15 mouse cellular contexts compared by ENCODE assay signal in the genomic region with DNA sequence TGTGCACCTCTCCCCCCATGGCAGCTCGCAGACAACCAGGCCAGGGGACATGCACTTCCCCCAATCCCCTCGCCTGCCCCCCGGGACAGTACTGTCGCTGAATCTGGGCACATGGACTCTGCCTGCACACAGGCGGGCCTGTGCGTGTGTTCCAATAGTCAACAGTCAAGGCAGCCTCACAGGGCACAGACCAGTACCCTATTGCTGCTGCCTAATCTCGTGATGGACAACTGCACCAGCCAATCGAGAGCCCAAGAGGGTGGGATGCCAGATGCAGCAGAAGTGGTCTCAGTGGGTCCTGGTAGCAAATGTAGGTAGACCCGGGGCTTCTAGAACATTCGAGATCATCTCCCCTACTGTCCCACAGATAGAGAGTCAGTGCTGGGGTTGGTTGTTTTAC.
A peak's percentile ranks its signal among the peaks of the same experiment; 100 is the strongest.
DNase-seq lines count a peak whose midpoint lies in the region; ATAC-seq and TF ChIP-seq lines count a peak whose summit lies in the region.
"Had no signal": no experiment of that assay in that cellular context is flagged by ENCODE, and none has a peak within 500 bp of the region (broad histone marks: within the 10 kb centered on the region; RNA-seq: fewer than 3 reads in every experiment).

No protein-coding gene starts in this region.

- peak; percentile 46 for DNase-seq in forebrain, embryonic 14.5 days (ENCODE audit: low spot score)
- no peak for DNase-seq in forebrain, embryonic 10.5 days (ENCODE audit: extremely low spot score, low spot score)
- peak; percentile 41 for DNase-seq in kidney, postnatal 10 days
- DNase-seq in kidney, postnatal 14 days: no peak
- peak; percentile 70 for DNase-seq in ES-E14 (ENCODE audit: low read depth, low spot score)
- DNase-seq in urinary bladder, adult 2 months (ENCODE audit: low spot score): no peak
- DNase-seq: embryo, embryonic 11 days; lung, postnatal 10 days had no signal

- H3K27me3 ChIP-seq in forebrain, embryonic 14.5 days (replicated peaks; ENCODE audit: control insufficient read depth, insufficient read depth, low read length): 0 out of 2 replicates have a peak, but pooled peaks cover 3% of the 10 kb centered on the region
- peaks cover 65% of the 10 kb centered on the region for H3K27me3 ChIP-seq in forebrain, embryonic 10.5 days (ENCODE audit: poor library complexity, severe bottlenecking)
- peaks cover 11% of the 10 kb centered on the region for H3K27me3 ChIP-seq in embryonic facial prominence, embryonic 12.5 days
- peaks cover 21% of the 10 kb centered on the region for H3K27me3 ChIP-seq in heart, embryonic 12.5 days (replicated peaks)
- H3K27me3 ChIP-seq: Patski had no signal

- no peak overlapping the region for H3K27ac ChIP-seq in forebrain, embryonic 14.5 days (ENCODE audit: low read depth, low read length)
- no peak overlapping the region for H3K27ac ChIP-seq in forebrain, embryonic 10.5 days
- H3K27ac ChIP-seq in ES-E14 (ENCODE audit: insufficient read depth, low read depth, low read length, poor library complexity, severe bottlenecking): no peak overlapping the region
- no peak overlapping the region for H3K27ac ChIP-seq in embryonic facial prominence, embryonic 12.5 days
- no peak overlapping the region for H3K27ac ChIP-seq in heart, embryonic 12.5 days (ENCODE audit: poor library complexity, severe bottlenecking)
- H3K27ac ChIP-seq: intestine, embryonic 15.5 days; layer of hippocampus, adult 2 months; liver, embryonic 15.5 days; neural tube, embryonic 13.5 days had no signal

- in situ Hi-C loops in ES-E14 (cut with MboI; ENCODE audit: low sequenced_read_pairs in 2 of 2, unreplicated experiment in 2 of 2): loop anchor here in 1 of 2 experiments (25.0 kb wide), 1 partner anchor 425 kb away; a partner anchor contains a TSS

- H3K4me2 ChIP-seq in forebrain, embryonic 14.5 days (ENCODE audit: low read length): no peak overlapping the region
- no peak overlapping the region for H3K4me2 ChIP-seq in embryonic facial prominence, embryonic 12.5 days (replicated peaks)
- H3K4me2 ChIP-seq in heart, embryonic 12.5 days: no peak overlapping the region
- H3K4me2 ChIP-seq: intestine, embryonic 15.5 days; liver, embryonic 15.5 days; neural tube, embryonic 13.5 days had no signal

- WGBS in forebrain, embryonic 14.5 days: 74% methylated on average over 10 of the region's 10 CpGs
- 81% methylated on average over 10 of the region's 10 CpGs for WGBS in forebrain, embryonic 10.5 days
- 77% methylated on average over 10 of the region's 10 CpGs for WGBS in embryonic facial prominence, embryonic 12.5 days
- WGBS in heart, embryonic 12.5 days: 73% methylated on average over 10 of the region's 10 CpGs

- ATAC-seq in forebrain, embryonic 14.5 days: no peak
- ATAC-seq in embryonic facial prominence, embryonic 12.5 days (ENCODE audit: insufficient number of reproducible peaks, insufficient read depth, low FRiP score, low TSS enrichment): no peak; the same call in 1 of the 2 replicates
- ATAC-seq in heart, embryonic 12.5 days (ENCODE audit: insufficient number of reproducible peaks, low FRiP score): no peak
- ATAC-seq: intestine, embryonic 15.5 days; Patski had no signal

- no peaks in the 10 kb centered on the region for H3K9me3 ChIP-seq in forebrain, embryonic 14.5 days (replicated peaks; ENCODE audit: control insufficient read depth, low read length)
- no peaks in the 10 kb centered on the region for H3K9me3 ChIP-seq in forebrain, embryonic 10.5 days
- H3K9me3 ChIP-seq in ES-E14 (ENCODE audit: control insufficient read depth, insufficient read depth, low read depth, low read length): no peaks in the 10 kb centered on the region
- no peaks in the 10 kb centered on the region for H3K9me3 ChIP-seq in embryonic facial prominence, embryonic 12.5 days
- H3K9me3 ChIP-seq in heart, embryonic 12.5 days (replicated peaks): no peaks in the 10 kb centered on the region
- H3K9me3 ChIP-seq: intestine, embryonic 15.5 days; liver, embryonic 15.5 days; neural tube, embryonic 13.5 days had no signal

- no peak overlapping the region for H3K4me3 ChIP-seq in forebrain, embryonic 14.5 days (ENCODE audit: low read depth, low read length)
- H3K4me3 ChIP-seq in forebrain, embryonic 10.5 days: no peak overlapping the region
- H3K4me3 ChIP-seq in ES-E14 (ENCODE audit: insufficient read depth in 1 of 2, low read depth in 1 of 2, low read length in 2 of 2, poor library complexity in 1 of 2, severe bottlenecking in 1 of 2): no peak overlapping the region; a peak in 1 of 4 replicates
- H3K4me3 ChIP-seq in embryonic facial prominence, embryonic 12.5 days: no peak overlapping the region
- H3K4me3 ChIP-seq in heart, embryonic 12.5 days: no peak overlapping the region
- H3K4me3 ChIP-seq: intestine, embryonic 15.5 days; layer of hippocampus, adult 2 months; liver, embryonic 15.5 days; neural tube, embryonic 13.5 days had no signal

- no peak overlapping the region for H3K9ac ChIP-seq in forebrain, embryonic 14.5 days (ENCODE audit: low read length)
- H3K9ac ChIP-seq in ES-E14 (ENCODE audit: insufficient read depth, low read depth, low read length, poor library complexity, severe bottlenecking): 0 out of 2 replicates have a peak overlapping the region, but pooled peaks have one; percentile 8
- peak overlapping the region; percentile 15; the same call in 1 of the 2 replicates for H3K9ac ChIP-seq in embryonic facial prominence, embryonic 12.5 days
- H3K9ac ChIP-seq in heart, embryonic 12.5 days: no peak overlapping the region
- H3K9ac ChIP-seq: intestine, embryonic 15.5 days; liver, embryonic 15.5 days; neural tube, embryonic 13.5 days had no signal

- H3K36me3 ChIP-seq in forebrain, embryonic 14.5 days (ENCODE audit: control insufficient read depth, insufficient read depth, low read length): no peaks in the 10 kb centered on the region
- H3K36me3 ChIP-seq in forebrain, embryonic 10.5 days (replicated peaks): no peaks in the 10 kb centered on the region
- no peaks in the 10 kb centered on the region for H3K36me3 ChIP-seq in ES-E14 (ENCODE audit: control insufficient read depth, insufficient read depth, low read length, poor library complexity, severe bottlenecking)
- no peaks in the 10 kb centered on the region for H3K36me3 ChIP-seq in embryonic facial prominence, embryonic 12.5 days
- H3K36me3 ChIP-seq in heart, embryonic 12.5 days: no peaks in the 10 kb centered on the region
- H3K36me3 ChIP-seq: intestine, embryonic 15.5 days; liver, embryonic 15.5 days; neural tube, embryonic 13.5 days had no signal

- peaks cover 14% of the 10 kb centered on the region for H3K4me1 ChIP-seq in forebrain, embryonic 14.5 days (ENCODE audit: control insufficient read depth, insufficient read depth, low read length)
- H3K4me1 ChIP-seq in forebrain, embryonic 10.5 days: peaks cover 69% of the 10 kb centered on the region
- peaks cover 7 to 23% of the 10 kb centered on the region in 2 experiments; a peak in 3 of 4 replicates for H3K4me1 ChIP-seq in ES-E14 (ENCODE audit: control insufficient read depth in 2 of 2, insufficient read depth in 2 of 2, low read length in 2 of 2, poor library complexity in 1 of 2)
- H3K4me1 ChIP-seq in embryonic facial prominence, embryonic 12.5 days: peaks cover 25% of the 10 kb centered on the region
- H3K4me1 ChIP-seq in heart, embryonic 12.5 days (replicated peaks): peaks cover 46% of the 10 kb centered on the region

TF ChIP-seq in ES-E14, 5 proteins besides CTCF, POLR2A, EP300 and RAD21:
- no peak for TF ChIP-seq ZC3H11A (IDR thresholded peaks at IDR 0.05; ENCODE audit: borderline replicate concordance, low read depth, low read length)
- TF ChIP-seq CHD2 (IDR thresholded peaks at IDR 0.05; ENCODE audit: low read depth, low read length): peak; percentile 72; the same call in 1 of the 2 replicates

Comparison
In these comparisons a context has a peak if more than half of its experiments do, and no peak if none do; other contexts are left out.
1. DNase-seq: peak in forebrain, embryonic 14.5 days (single experiment), kidney, postnatal 10 days (single experiment) and ES-E14 (single experiment); none in forebrain, embryonic 10.5 days (single experiment), kidney, postnatal 14 days (single experiment) and urinary bladder, adult 2 months (single experiment).
2. H3K9ac ChIP-seq: peak in ES-E14 (single experiment) and embryonic facial prominence, embryonic 12.5 days (single experiment); none in forebrain, embryonic 14.5 days (single experiment) and heart, embryonic 12.5 days (single experiment).